Mouse (Mus musculus) ES-CJ7 (cell line): Measurements from ENCODE around the gene Myt1l.

Experiments
- DNase-seq: peaks from one replicate; pipeline ENCODE4 v3.0.0; 2011; ENCODE audit warnings: low read depth, low spot score

Myt1l gene

GRCm38 (mm10) chr12:29897533-29898085, 369.4 kb downstream of the Myt1l start:
- no peak for DNase-seq

- DNase-seq: no peak
Observed at GRCm38 (mm10) chr12:29904101-29904874, 376.1 kb downstream of the Myt1l start.

- peak; percentile 46 for DNase-seq
Observed at GRCm38 (mm10) chr12:29907056-29907455, 378.9 kb downstream of the Myt1l start.

GRCm38 (mm10) chr12:29916139-29916538, 388.0 kb downstream of the Myt1l start:
- no peak for DNase-seq

- DNase-seq: no peak
Observed at GRCm38 (mm10) chr12:29916807-29917206, 388.6 kb downstream of the Myt1l start.

GRCm38 (mm10) chr12:29920298-29920697, 392.1 kb downstream of the Myt1l start:
- DNase-seq: no peak

- no peak for DNase-seq
Observed at GRCm38 (mm10) chr12:29921481-29921880, 393.3 kb downstream of the Myt1l start.

GRCm38 (mm10) chr12:29926896-29927295, 398.7 kb downstream of the Myt1l start:
- DNase-seq: peak; percentile 32

- DNase-seq: no peak
Observed at GRCm38 (mm10) chr12:29930591-29930990, 402.4 kb downstream of the Myt1l start.

- no peak for DNase-seq
Observed at GRCm38 (mm10) chr12:29932951-29933350, 404.8 kb downstream of the Myt1l start.

GRCm38 (mm10) chr12:29933501-29933900, 405.3 kb downstream of the Myt1l start:
- DNase-seq: peak; percentile 40

GRCm38 (mm10) chr12:29934120-29934581, 406.0 kb downstream of the Myt1l start:
- no peak for DNase-seq

GRCm38 (mm10) chr12:29937308-29937707, 409.1 kb downstream of the Myt1l start, which contains the start of gene Pxdn:
Pxdn (plus strand) TSS chr12:29937608.
- DNase-seq: no peak

GRCm38 (mm10) chr12:29937851-29938375, 409.7 kb downstream of the Myt1l start:
- peak; percentile 28 for DNase-seq

- no peak for DNase-seq
Observed at GRCm38 (mm10) chr12:29938376-29939041, 410.3 kb downstream of the Myt1l start.

- no peak for DNase-seq
Observed at GRCm38 (mm10) chr12:29939261-29939671, 411.1 kb downstream of the Myt1l start.

GRCm38 (mm10) chr12:29942435-29942834, 414.3 kb downstream of the Myt1l start:
- DNase-seq: no peak

- DNase-seq: no peak
Observed at GRCm38 (mm10) chr12:29944650-29945049, 416.5 kb downstream of the Myt1l start.

GRCm38 (mm10) chr12:29945182-29945743, 417.1 kb downstream of the Myt1l start:
- DNase-seq: no peak

- no peak for DNase-seq
Observed at GRCm38 (mm10) chr12:29951043-29951442, 422.9 kb downstream of the Myt1l start.

GRCm38 (mm10) chr12:29951485-29951884, 423.3 kb downstream of the Myt1l start:
- no peak for DNase-seq

- no peak for DNase-seq
Observed at GRCm38 (mm10) chr12:29952102-29952501, 423.9 kb downstream of the Myt1l start.
